Mouse (Mus musculus) layer of hippocampus, adult 18-20 months (tissue): ENCODE measurements around the gene Cntfr. TPM values are rescaled to one million over a fixed set of nuclear protein-coding genes. Genes with fewer than 3 reads are reported as not detected.
A peak's percentile ranks its signal among the peaks of the same experiment; 100 is the strongest.

Experiments used
- DNase-seq, 2 experiments: peaks; one replicate each; pipeline ENCODE4 v3.0.0; 2022; ENCODE audit warnings: low spot score in 2 of 2
- total RNA-seq, 2 experiments: library from RNA; stranded (reverse); gene quantifications; 2 replicates each; pipeline ENCODE4 v1.2.3; 2021

The Cntfr gene
- total RNA-seq, 2 experiments from 2014 or later = 110 to 113 TPM

- no peak for DNase-seq
These were observed 43.2 kb downstream of the Cntfr start for GRCm38 (mm10) chr4:41653730-41654129.

DNA sequence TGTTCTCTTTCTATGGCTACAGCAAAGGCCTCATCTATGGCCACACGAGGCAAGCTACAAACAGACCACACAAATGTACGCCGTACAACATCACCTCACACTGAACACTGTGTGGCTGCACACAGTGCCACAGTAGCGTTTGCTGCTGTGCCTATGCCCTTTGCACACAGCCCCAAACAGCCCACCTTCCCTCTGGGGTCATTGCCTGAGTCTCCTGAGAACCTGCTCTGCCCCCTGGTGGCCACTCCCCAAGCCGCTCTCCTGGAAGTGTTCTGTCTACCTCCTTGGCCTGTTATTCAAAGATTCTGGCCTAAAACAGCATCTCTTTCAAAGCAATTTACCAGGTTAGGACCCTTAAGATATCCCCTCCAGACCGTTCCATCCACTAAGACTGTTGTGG, 43.6 kb downstream of the Cntfr start:
- DNase-seq = peak in 1 of 2 experiments; percentile 79

GRCm38 (mm10) chr4:41648627-41649026, 48.3 kb downstream of the Cntfr start:
- DNase-seq = no peak

GRCm38 (mm10) chr4:41648157-41648556, 48.7 kb downstream of the Cntfr start:
- DNase-seq = peak in 1 of 2 experiments; percentile 22

DNA sequence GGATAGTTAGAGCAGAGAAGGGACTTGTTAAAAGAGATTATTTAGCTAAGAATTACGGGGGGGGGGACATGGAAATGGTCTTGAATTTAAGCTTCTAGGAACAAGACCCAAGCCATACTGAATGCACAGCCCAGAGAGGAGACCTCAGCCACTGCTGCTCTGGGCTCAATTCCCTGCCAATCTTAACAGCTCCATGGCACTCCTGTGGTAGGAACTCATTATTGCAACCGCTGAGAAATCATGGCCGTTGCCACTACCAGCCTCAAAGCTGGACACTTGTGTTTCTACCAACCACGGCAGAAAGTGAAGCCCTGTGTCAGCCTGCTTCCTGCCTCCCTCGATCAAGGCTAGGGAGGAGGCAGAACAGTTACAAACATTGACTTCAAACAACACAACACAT, 51.4 kb downstream of the Cntfr start:
- DNase-seq = peak in 1 of 2 experiments; percentile 37

DNA sequence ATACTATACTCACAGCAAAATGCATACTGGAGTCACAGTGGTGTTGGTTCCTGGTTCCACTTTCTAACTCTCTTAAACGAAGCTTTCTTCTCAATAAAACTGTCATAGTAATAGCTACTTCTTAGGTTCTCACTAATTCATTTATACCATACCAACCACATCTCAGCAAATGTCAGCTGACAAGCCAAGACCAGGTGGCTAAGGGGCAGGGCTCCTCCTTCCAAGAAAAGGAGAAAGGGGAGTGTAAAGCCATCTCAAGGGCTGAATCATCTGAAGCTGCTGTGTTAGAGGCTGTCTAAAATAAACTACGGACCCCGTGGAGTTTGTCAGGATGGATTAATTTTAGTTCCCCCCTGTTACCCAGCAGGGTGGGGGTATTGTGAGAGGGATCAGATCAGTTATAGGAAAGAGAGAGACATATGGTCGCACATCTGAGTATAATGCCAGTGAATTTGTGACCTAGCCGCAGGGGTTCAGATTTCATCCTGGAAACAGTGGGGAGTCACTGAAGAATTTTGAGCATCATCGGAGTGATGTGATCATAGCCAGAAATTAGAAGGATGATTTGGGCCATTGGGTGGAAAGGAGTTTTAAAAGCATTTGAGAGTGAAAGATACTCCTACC, 55.6 kb downstream of the Cntfr start:
- DNase-seq = no peak

GRCm38 (mm10) chr4:41639913-41640507, 56.9 kb downstream of the Cntfr start, which contains the start of gene Enho:
Enho (minus strand) TSS chr4:41640324.
- peak; percentile 92 for DNase-seq

DNA sequence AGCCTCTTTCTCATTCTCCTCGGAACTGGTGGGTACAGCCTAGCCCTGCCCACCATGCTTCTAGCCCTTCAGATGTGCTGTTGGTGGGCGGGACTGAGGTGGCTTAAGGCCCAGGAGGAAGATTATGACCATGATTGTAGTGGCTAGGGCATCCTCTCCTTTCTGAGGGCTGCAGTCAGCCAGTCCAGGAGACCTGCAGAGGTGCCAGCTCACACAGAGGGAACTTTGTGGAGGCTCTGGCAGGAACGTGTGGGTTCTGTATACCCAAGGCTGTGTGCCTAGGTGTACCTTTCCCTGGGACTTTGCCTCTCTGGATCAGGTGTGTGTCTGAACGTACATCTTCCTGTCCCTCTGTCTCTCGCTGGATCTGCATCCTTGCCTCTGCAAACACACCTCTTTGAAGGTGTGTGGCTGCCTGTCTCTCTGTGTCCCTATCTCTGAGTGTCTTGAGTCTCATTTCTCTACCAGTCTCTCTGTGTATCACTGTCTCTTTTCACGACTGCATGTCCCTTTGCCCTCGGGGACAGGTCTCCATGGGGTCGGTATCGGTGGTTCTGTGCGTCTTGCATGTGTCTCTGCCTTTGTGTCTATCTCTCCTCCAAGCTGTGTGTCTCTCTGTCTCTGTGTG, 57.6 kb downstream of the Cntfr start:
- no peak for DNase-seq

DNA sequence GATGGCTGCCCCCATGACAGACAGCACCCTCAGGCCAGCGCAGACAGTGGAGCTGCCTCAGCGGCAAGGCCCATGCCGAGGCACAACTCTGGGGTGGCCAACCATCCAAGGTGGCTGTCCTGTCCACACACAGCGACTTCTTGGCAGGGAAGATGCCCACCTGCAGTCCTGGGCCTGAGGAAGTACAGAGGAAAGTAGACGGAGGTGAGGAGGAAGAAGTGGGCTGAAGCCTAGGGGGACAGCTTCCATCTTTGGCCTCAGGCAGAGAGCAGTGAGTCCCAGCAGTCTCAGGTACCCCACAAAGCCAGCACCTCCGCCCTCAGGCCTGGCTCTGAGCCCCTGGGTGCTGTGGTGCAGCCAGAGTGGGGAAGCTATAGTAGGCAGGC, 58.1 kb downstream of the Cntfr start:
- no peak for DNase-seq

- no peak for DNase-seq
These were observed 58.6 kb downstream of the Cntfr start for GRCm38 (mm10) chr4:41638186-41638731.

- no peak for DNase-seq
These were observed 59.8 kb downstream of the Cntfr start for GRCm38 (mm10) chr4:41636882-41637635.

- no peak for DNase-seq
These were observed 60.5 kb downstream of the Cntfr start for GRCm38 (mm10) chr4:41636366-41636765.

DNA sequence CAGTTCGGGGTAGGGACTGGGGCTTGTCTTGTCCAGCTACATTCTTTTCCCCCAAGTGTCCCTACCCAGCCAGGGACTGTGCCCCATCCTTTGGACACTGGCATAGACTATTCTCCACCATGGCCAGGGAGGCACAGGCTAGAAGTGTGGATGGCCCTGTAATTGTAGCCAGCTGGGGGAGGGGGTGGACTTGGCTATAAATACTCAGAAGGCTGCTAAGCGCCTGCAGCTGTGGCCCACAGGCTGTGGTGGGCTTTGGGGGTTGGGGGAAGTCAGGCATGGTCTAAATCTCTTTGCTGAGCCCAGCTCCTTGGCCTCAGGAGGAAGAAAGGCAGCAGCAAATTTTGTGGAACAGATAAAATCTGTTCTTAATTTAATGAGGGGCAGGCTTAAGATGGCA, 61.0 kb downstream of the Cntfr start:
- no peak for DNase-seq

GRCm38 (mm10) chr4:41635224-41635623, 61.7 kb downstream of the Cntfr start:
- DNase-seq = no peak

DNA sequence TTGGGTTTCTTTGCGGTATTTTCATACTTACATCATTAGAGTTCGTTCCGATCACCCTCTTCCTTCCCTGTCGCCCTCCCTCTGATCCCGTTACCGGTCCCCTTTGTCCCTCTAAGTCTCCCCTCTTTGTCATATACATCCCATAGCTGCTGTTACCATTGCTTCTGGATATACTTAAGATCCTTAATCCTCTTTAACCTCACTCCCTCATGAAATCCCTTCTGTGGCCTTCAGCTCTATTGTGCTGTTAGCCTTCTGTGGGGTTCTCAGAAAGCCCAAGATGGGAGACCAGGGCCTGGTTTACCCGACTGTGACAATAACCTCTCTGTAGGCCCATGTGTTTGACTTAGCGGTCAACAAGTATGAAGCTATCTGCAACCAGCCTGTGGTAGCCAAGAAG, 62.3 kb downstream of the Cntfr start:
- no peak for DNase-seq

DNA sequence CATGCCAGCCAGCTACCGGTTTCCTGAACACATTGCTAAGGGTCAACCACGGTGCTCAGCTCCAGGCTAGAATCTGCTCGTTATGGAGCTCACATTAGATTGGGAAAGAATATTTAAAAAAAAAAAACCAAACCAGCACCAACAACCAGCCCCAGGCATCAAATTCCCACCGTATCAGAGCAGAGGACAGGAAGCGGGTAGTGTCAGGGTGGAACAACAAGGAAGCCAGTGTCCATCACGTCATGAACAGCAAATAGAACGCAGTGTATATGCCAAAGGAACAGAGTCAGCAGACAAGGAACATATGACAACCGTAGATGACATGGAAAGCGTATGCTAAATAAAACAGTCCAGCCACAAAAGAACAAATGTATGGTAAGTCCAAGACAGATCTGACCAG, 63.9 kb downstream of the Cntfr start:
- no peak for DNase-seq

DNA sequence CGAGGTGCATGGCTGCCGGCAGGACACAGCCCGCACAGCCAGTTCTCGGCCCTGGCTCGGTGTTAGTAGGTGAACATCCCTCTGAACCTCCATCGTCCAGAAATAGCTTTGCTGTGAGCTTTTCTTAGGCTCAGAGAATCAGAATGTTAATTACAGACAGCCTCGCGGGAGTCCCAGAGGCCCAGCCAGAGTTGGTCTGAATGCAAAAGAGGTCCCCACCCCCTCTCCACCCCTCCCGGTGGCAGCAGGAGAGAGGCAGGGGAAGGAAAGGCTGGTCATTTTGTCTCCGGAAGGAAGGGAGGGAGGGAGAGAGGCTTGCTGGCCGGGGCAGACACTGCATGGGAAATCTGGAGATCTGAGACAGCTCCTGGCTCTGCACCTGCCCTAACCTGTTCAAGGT, 65.5 kb downstream of the Cntfr start:
- peak in 1 of 2 experiments; percentile 53 for DNase-seq

DNA sequence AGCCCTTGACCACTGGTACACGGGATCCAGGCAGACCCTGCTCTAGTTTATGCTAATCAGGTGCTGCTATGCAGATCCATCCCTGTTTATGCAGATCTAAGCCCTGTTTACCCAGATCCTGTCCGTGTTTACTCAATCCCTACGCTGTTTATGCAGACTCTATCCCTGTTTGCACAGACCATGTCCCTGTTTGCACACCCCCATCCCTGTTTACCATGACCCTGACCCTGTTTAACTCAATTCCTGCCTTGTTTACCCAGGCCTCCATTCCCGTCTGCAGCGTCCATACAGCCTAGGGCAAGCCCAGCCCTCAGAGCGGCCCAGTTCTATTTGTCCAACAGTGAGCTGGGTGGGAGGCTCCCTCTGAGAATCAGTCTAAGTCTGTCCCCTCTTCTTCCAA, 66.7 kb downstream of the Cntfr start:
- DNase-seq = no peak

DNA sequence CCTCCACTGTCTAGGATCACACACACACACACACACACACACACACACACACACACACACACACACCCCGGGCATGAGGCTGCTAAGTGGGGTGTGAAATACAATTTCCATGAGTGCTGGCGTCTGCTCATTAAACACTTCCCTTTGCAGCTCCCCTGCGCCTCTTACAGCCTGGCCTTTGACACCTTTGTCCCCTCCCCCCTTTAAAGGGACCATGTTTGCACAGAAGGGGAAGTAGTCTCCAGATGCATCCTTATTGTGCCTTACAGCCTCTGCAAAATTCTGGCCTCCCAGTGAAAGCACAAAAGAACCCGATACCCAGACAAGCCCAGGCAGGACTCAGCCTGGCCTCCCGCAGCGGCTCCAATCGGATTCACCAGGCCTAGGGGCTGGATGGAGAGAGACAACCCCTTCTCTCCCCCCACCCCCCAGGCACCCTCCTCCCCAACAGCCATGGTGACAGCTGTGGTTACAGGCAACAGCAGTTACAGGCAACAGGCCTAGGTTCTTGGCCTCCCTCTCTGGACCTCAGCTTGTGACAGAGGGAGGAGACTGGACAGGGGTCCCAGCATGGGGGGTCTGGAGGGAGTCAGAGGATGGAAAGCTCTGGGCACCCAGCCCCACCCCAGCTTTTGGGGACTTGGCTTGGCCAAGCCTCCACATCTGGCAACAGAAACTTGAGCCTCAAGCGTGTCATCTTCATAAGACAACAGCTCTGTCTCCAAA, 68.5 kb downstream of the Cntfr start:
- DNase-seq = no peak

DNA sequence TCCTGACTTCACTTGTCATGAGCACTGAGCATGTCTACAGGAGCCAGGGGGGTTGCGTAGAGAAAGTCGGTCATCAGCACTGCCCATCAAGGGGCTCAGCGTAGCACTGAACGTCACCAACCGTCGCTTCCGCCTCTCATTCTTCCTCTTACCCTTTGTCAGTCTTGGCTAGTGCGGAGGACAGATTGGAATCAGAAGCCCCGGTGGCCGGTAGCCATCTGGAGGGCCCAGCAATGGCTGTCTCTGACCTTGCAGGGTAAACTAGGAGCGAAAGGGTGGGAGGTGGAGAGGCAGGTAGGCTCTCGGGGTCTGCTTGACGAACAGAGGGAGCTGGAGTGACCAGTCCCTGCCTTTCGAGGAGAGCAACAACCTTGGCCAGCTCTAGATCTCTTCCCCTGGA, 74.8 kb downstream of the Cntfr start:
- DNase-seq = no peak
